Mouse (Mus musculus): ENCODE measurements around the gene Nop58. TPM values are rescaled to one million over a fixed set of nuclear protein-coding genes. Genes with fewer than 3 reads are reported as not detected.
A peak's percentile ranks its signal among the peaks of the same experiment; 100 is the strongest.
"Not testable (repeated sequence)": the region's sequence is repeated elsewhere in the genome, so short reads cannot be mapped to it uniquely, and the experiment has no call there.

Nop58 gene
- 13.7 and 46.5 TPM in 2 replicates for total RNA-seq (2015; ENCODE audit: low replicate concordance)
- total RNA-seq (2017; ENCODE audit: low replicate concordance), result 113 and 249 TPM in 2 replicates

DNA sequence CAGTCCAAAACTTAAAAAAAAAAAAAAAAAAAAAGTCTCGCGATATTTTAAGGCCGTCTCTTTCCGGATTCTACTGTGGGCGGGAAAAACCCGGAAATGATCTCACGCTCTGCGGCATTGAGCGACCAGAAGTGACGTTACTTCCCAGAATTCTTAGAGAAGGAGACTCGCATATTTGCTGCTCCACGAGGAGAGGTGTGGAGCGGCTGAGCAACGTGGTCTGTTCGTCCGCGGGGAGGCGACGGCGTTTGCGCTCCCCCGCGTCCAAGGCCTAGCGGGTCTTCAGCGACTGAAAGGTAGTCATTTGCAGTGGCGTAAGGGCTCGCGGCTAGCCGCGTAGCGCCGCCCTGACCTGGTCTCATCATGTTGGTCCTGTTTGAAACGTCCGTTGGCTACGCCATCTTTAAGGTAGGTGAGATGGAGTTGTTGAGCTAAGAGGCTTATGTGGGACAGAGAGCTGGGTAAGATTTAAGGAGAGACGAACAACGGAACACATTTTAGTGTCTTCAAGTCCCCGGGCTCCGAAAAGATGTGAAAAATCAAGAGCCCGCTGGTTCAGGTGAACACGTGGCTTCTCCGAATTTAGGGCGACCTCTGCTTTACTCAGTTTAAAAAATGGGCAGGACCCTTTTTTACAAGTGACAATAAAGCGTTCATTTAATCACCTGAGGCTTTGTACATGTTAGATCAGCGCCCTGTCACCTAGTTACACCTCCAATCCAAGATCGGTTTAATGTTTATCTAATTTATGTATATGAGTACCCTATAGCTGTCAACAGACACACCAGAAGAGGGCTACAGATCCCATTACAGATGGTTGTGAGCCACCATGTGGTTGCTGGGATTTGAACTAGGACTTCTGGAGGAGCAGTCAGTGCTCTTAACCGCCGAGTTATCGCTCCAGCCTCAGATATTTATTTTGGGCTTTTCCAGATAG, at the start of gene Nop58:
Gene Nop58 (plus strand): TSS at position 153 of the 937 bp plus-strand sequence.
- ATAC-seq (replicated peaks; ENCODE audit: low FRiP score, poor library complexity, severe bottlenecking), result peak; percentile 99

DNA sequence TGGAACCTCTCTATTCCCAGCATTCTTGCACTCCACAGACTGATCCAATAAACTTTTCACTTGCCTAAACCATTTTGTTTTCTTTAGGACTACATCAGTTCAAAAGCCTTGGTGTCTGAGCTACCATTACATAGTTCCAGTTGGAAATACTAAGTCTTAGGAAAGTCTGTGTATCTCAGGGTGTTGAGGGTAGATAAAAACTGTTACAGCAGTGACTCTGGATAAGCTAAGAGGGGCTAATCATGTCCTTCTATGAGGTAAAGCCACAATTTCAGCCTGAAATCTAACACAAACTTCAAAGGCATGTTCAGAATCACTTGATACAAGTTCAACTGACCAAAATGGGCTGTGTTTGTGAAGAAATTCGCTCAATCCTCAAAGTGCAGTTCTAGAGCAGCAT, 48.4 kb upstream of the Nop58 start:
- no peak for ATAC-seq (replicated peaks; ENCODE audit: low FRiP score, poor library complexity, severe bottlenecking)

GRCm38 (mm10) chr1:59638371-59638770, 46.4 kb upstream of the Nop58 start:
- ATAC-seq (replicated peaks; ENCODE audit: low FRiP score, poor library complexity, severe bottlenecking), result no peak

DNA sequence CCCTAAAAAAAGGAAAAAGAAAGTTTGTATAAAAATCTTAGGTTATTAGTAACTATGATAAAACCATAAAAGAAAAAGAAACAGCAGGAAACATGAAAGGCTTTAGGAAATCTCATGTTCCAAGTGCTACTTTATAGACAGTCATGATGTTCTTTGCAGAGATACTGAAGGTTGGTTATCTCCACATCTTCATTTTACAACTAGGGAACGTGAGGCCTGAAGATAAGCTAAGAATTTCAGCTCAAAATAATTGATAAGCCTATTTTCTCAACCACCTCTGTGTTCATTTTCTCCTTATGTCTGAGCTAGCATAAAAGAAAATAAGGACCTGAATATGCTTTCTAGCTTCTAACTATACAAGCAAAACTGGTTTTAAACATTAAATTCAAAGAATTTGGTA, 42.3 kb upstream of the Nop58 start:
- no peak for ATAC-seq (replicated peaks; ENCODE audit: low FRiP score, poor library complexity, severe bottlenecking)

DNA sequence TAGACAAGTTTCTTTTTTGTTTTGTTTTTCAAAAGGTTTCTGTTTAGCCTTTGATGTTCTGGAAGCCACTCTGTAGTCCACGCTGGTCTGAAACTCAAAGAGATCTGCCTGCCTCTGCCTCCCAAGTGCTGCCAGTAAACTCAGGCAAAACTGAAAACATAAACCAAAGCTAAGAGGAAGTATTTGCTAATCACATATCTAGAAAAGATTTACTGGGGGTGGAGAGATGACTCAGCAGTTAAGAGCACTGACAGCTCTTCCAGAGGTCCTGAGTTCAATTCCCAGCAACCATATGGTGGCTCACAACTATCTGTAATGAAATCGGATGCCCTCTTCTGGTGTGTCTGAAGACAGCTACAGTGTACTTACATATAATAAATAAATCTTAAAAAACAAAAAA, 38.3 kb upstream of the Nop58 start:
- ATAC-seq (replicated peaks; ENCODE audit: low FRiP score, poor library complexity, severe bottlenecking), result not testable (repeated sequence)

- ATAC-seq (replicated peaks; ENCODE audit: low FRiP score, poor library complexity, severe bottlenecking), result no peak
These were observed 33.5 kb upstream of the Nop58 start for GRCm38 (mm10) chr1:59651201-59651819.

DNA sequence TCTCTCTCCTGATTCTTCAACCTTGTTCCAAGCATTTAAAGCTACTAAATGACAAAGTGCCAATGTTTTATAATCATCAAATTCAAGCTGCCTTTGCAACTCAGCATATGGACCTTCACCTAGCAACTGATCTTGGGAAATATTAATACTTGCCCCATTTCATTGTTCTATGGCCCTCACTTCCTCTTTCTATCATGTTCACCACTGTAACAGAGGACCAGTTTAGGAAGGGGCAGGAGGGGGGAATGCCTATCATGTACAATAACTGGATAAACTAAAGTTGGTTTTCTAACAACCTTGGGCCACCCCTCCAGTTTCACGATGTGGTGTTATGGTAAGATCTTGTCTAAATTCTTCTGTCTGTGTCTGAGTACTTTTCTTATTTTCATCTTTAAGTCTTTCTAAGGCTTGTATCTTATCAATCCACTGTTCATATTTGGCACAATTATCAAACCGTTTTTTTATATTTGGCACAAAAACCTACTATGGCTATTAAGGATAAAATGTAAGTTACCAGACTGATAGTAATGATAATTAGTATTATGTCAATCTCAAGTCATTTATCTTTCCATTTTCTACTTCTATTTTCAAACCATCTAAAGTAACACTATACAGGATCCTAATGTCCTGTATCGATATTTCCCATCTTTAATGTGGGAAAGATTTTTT, 31.4 kb upstream of the Nop58 start:
- ATAC-seq (replicated peaks; ENCODE audit: low FRiP score, poor library complexity, severe bottlenecking), result no peak

DNA sequence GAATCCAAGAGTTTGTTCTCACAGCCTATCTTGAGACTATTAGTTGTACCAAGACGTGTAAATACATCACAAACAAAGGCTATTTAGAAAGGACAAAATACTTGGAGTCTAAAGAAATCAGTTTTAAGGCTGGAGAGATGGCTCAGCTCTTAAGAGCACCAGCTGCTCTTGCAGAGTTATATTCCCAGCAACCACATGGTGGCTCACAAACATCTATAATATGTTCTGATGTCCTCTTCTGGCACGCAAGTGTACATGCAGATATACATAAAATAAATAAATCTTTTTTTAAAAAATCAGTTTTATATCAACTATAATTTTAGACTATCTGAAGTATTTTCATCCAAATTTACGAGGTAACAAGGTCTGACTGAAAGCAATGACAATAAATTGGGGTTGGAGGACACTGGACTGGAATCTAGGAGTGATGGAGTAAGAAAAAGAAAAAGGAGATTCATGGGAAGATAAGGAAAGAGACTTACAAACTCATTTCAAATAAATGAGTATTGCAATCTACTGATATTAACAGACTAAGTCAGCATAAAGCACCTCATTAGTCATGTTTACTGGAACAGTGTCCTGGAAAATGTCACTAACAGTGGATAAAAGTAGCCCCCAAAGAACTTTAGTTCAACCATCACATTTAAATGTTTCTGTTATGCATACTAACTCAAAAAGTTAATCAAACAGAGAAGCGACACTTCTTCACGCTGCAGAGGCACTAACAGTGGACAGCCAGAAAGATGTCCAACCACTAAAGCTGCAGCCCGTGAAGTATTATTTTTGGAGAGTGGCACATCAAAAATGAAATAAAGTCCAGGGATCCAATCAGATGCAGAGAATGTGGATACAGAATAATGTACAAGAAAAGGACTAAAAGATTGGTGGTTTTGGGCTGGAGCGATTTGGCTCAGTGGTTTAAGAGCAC, 28.3 kb upstream of the Nop58 start:
- ATAC-seq (replicated peaks; ENCODE audit: low FRiP score, poor library complexity, severe bottlenecking), result no peak

GRCm38 (mm10) chr1:59663456-59664135, 21.2 kb upstream of the Nop58 start:
- ATAC-seq (replicated peaks; ENCODE audit: low FRiP score, poor library complexity, severe bottlenecking), result no peak

- no peak for ATAC-seq (replicated peaks; ENCODE audit: low FRiP score, poor library complexity, severe bottlenecking)
These were observed 15.9 kb upstream of the Nop58 start for GRCm38 (mm10) chr1:59668871-59669270.

- ATAC-seq (replicated peaks; ENCODE audit: low FRiP score, poor library complexity, severe bottlenecking), result peak; percentile 41; the same call in 1 of the 2 replicates
These were observed 14.7 kb upstream of the Nop58 start for GRCm38 (mm10) chr1:59669962-59670630.

DNA sequence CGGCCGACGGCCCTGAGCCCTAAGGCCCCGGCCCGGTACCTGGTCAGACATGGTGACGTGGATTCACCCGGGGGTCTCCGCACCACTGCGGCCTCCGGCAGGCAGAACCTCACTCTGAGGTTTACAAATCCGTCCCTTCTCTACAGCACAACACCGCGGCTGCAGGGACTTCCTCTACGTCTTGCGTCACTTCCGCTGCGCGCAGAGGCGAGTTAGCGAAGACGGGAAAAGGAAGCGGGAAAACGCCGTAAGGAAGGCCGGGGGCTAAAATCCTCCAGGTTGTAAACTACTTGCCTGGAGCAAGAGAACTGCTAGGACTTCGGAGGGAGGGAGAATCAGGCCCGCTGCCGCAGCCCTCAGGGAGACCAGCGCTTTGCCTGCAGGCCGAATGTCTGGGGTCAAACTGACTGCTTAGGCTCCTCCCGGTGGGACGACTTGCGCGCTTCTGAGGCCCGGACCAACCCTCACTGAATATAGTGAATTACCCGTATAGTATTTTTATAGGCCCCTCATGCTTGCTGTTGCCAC, 14.1 kb upstream of the Nop58 start, which contains the start of gene Sumo1:
Gene Sumo1 (minus strand): TSS at position 194 of the 528 bp plus-strand sequence.
- peak; percentile 93 for ATAC-seq (replicated peaks; ENCODE audit: low FRiP score, poor library complexity, severe bottlenecking)

- ATAC-seq (replicated peaks; ENCODE audit: low FRiP score, poor library complexity, severe bottlenecking), result no peak
These were observed 11.1 kb upstream of the Nop58 start for GRCm38 (mm10) chr1:59673661-59674060.

GRCm38 (mm10) chr1:59683926-59684818, 599 bp upstream of the Nop58 start:
- ATAC-seq (replicated peaks; ENCODE audit: low FRiP score, poor library complexity, severe bottlenecking), result peak; percentile 39

- ATAC-seq (replicated peaks; ENCODE audit: low FRiP score, poor library complexity, severe bottlenecking), result no peak
These were observed 2.7 kb downstream of the Nop58 start for GRCm38 (mm10) chr1:59687493-59687892.

GRCm38 (mm10) chr1:59690467-59690866, 5.7 kb downstream of the Nop58 start:
- no peak for ATAC-seq (replicated peaks; ENCODE audit: low FRiP score, poor library complexity, severe bottlenecking)

GRCm38 (mm10) chr1:59697751-59698150, 13.0 kb downstream of the Nop58 start:
- no peak for ATAC-seq (replicated peaks; ENCODE audit: low FRiP score, poor library complexity, severe bottlenecking)
